24 mouse cellular contexts compared by ENCODE assay signal in genomic region chr13:102700176-102700575, GRCm38 (mm10). TPM values are rescaled to one million over a fixed set of nuclear protein-coding genes. Genes with fewer than 3 reads are reported as not detected.
DNase-seq lines count a peak whose midpoint lies in the region; ATAC-seq and TF ChIP-seq lines count a peak whose summit lies in the region.
"Had no signal": no experiment of that assay in that cellular context is flagged by ENCODE, and none has a peak within 500 bp of the region (broad histone marks: within the 10 kb centered on the region; RNA-seq: fewer than 3 reads in every experiment).

No protein-coding gene starts in this region.

- H3K4me1 ChIP-seq in lung, postnatal 0 days (ENCODE audit: insufficient read depth, low read depth, low read length): peaks cover 4% of the 10 kb centered on the region; the same call in 1 of the 2 replicates
- H3K4me1 ChIP-seq in forebrain, embryonic 16.5 days (replicated peaks; ENCODE audit: control insufficient read depth, insufficient read depth, low read length): peaks cover 7% of the 10 kb centered on the region

- H3K4me3 ChIP-seq in lung, postnatal 0 days (ENCODE audit: low read depth, low read length): no peak overlapping the region
- no peak overlapping the region for H3K4me3 ChIP-seq in forebrain, embryonic 16.5 days (replicated peaks; ENCODE audit: low read length)
- H3K4me3 ChIP-seq: left cerebral cortex, adult 2 months; limb, embryonic 10.5 days; midbrain, embryonic 15.5 days had no signal

- TF ChIP-seq EP300 in lung, postnatal 0 days (IDR thresholded peaks at IDR 0.05): no peak

- H3K9me3 ChIP-seq in lung, postnatal 0 days (ENCODE audit: low read length): no peaks in the 10 kb centered on the region
- H3K9me3 ChIP-seq in forebrain, embryonic 16.5 days (ENCODE audit: control insufficient read depth, low read length): no peaks in the 10 kb centered on the region
- H3K9me3 ChIP-seq: limb, embryonic 10.5 days; midbrain, embryonic 15.5 days had no signal

- no peak for ATAC-seq in lung, postnatal 0 days
- peak; percentile 48 for ATAC-seq in common myeloid progenitor, adult 5-6 weeks (replicated peaks; ENCODE audit: low read depth, poor library complexity, severe bottlenecking)
- peak; percentile 43 for ATAC-seq in monocyte, adult 5-6 weeks (replicated peaks; ENCODE audit: insufficient number of reproducible peaks, low FRiP score, low TSS enrichment, poor library complexity, severe bottlenecking)
- ATAC-seq in forebrain, embryonic 16.5 days: no peak
- ATAC-seq: forebrain, postnatal 0 days; hindbrain, embryonic 16.5 days; intestine, postnatal 0 days; midbrain, embryonic 15.5 days; Patski had no signal

- no peak for TF ChIP-seq CTCF in lung, postnatal 0 days (IDR thresholded peaks at IDR 0.05)

- no peaks in the 10 kb centered on the region for H3K27me3 ChIP-seq in lung, postnatal 0 days (replicated peaks; ENCODE audit: insufficient read depth, low read length)
- no peaks in the 10 kb centered on the region for H3K27me3 ChIP-seq in forebrain, embryonic 16.5 days (replicated peaks; ENCODE audit: control insufficient read depth, insufficient read depth, low read length)
- H3K27me3 ChIP-seq: midbrain, embryonic 15.5 days; Patski had no signal

- H3K27ac ChIP-seq in lung, postnatal 0 days (ENCODE audit: low read length): no peak overlapping the region
- no peak overlapping the region for H3K27ac ChIP-seq in forebrain, embryonic 16.5 days (ENCODE audit: low read length)
- H3K27ac ChIP-seq: left cerebral cortex, adult 2 months; limb, embryonic 10.5 days; stomach, postnatal 0 days had no signal

- 70% methylated on average over 5 of the region's 5 CpGs for WGBS in lung, postnatal 0 days
- 89% methylated on average over 5 of the region's 5 CpGs for WGBS in forebrain, embryonic 16.5 days

- peak; percentile 17 for DNase-seq in lung, postnatal 0 days (ENCODE audit: low spot score)
- DNase-seq in lung, postnatal 25 days (ENCODE audit: low spot score): no peak
- DNase-seq in B cell, adult 2 months: peak; percentile 45 to 47
- no peak for DNase-seq in gastrocnemius, postnatal 4 days (ENCODE audit: low spot score in 2 of 2)
- DNase-seq: adrenal gland, postnatal 10 days; cerebellum, adult 11 months; cerebellum, postnatal 14 days; embryo, embryonic 11 days; forebrain, postnatal 0 days; heart, postnatal 36 days; kidney, postnatal 36 days; layer of hippocampus, adult 9-11 months; lung, adult 2 months; lung, postnatal 4 days had no signal

- no peak overlapping the region for H3K9ac ChIP-seq in lung, postnatal 0 days (replicated peaks; ENCODE audit: low read depth)
- no peak overlapping the region for H3K9ac ChIP-seq in forebrain, embryonic 16.5 days (replicated peaks; ENCODE audit: low read depth, low read length)
- H3K9ac ChIP-seq: forebrain, postnatal 0 days; midbrain, embryonic 15.5 days had no signal

- no peaks in the 10 kb centered on the region for H3K36me3 ChIP-seq in lung, postnatal 0 days (ENCODE audit: insufficient read depth, low read length)
- no peaks in the 10 kb centered on the region for H3K36me3 ChIP-seq in forebrain, embryonic 16.5 days (ENCODE audit: control insufficient read depth, insufficient read depth)
- H3K36me3 ChIP-seq: limb, embryonic 10.5 days; midbrain, embryonic 15.5 days had no signal

- H3K4me2 ChIP-seq in lung, postnatal 0 days (replicated peaks; ENCODE audit: low read depth, low read length): no peak overlapping the region
- no peak overlapping the region for H3K4me2 ChIP-seq in forebrain, embryonic 16.5 days (ENCODE audit: low read length)
- H3K4me2 ChIP-seq: midbrain, embryonic 15.5 days had no signal

RNA-seq across cellular contexts. Expression of gene Cd180, which starts 6.8 kb away (rescaled TPM):
- polyA plus RNA-seq in lung, postnatal 0 days (2015; fragmentation: Nextera tagmentation; extraction: Ambion mirVana): 0.67 and 0.96 TPM in 2 replicates
- 23.2 and 25.9 TPM in 2 replicates for total RNA-seq in common myeloid progenitor, adult 5-6 weeks (2017)
- 60.8 to 97.0 TPM (median 66.2 TPM) in 3 replicates for total RNA-seq in monocyte, adult 5-6 weeks (2017)
- polyA plus RNA-seq in forebrain, embryonic 16.5 days (2015; fragmentation: Nextera tagmentation; extraction: Ambion mirVana): 0.23 and 0.39 TPM in 2 replicates
- 1 to 10 TPM; 1.8 to 2.0 TPM for total RNA-seq in gastrocnemius, postnatal 4 days (2021)
- polyA plus RNA-seq: Patski had no signal

Comparison
In these comparisons a context has a peak if more than half of its experiments do, and no peak if none do; other contexts are left out.
1. DNase-seq: peak in lung, postnatal 0 days (single experiment) and B cell, adult 2 months (2 of 2); none in lung, postnatal 25 days (single experiment) and gastrocnemius, postnatal 4 days (0 of 2).
2. ATAC-seq: peak in common myeloid progenitor, adult 5-6 weeks (single experiment) and monocyte, adult 5-6 weeks (single experiment); none in lung, postnatal 0 days (single experiment) and forebrain, embryonic 16.5 days (single experiment).